Mouse (Mus musculus): ENCODE measurements at regions not wholly inside any gene's neighbourhood (a gene's known extent, or its start where the extent isn't known, plus 50 kb on each side); places are given as distances from the start of the nearest gene placed in this dataset.

DNA sequence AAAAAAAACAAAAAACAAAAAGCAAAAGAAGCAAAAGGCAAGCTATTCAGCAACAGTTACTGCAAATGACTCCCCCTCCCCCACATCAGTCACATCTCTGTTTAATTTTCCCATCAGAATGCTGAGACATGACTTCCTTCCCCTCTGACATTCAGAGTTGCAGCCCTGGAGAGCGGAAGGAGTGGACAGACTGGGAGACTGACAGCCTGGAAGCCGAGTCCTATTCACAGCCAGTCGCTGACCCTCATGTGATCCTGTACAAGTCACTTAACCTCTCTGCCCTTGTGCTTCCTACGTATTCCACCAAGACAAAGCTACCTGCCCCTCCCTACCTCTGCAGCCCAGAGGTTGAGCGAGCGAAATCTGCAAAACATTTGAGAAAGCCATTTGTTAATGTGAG, 161.2 kb downstream of the Barhl2 start:
- no peak overlapping the region for H3K4me3 ChIP-seq
- H3K4me1 ChIP-seq, result peaks cover 16% of the 10 kb centered on the region
- no peak for DNase-seq (ENCODE audit: low spot score)
- H3K27ac ChIP-seq, result no peak overlapping the region
- H3K27me3 ChIP-seq (ENCODE audit: insufficient read depth, poor library complexity, severe bottlenecking), result no peaks in the 10 kb centered on the region
- WGBS, result 31% methylated on average over 6 of the region's 6 CpGs
- H3K9me3 ChIP-seq, result no peaks in the 10 kb centered on the region
- no peaks in the 10 kb centered on the region for H3K36me3 ChIP-seq

DNA sequence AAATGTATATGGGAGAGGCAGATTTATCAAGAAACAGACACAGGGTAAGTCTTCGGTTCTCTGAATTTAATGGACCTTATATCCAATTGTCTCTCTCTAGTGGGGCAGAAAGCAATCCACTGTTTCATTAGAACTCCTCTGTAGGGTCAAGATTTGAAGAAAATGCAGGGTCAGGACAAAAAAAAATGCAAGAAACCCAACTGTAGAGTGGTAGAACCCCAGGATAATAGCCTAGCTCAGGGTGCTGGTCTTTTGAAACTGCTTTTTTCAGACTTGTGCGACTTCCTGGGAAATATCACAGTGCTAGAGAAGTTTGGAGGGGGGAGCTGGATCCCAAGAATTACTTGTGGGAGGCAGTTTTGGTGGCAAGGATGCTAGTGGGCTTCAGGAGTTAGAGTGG, 162.0 kb downstream of the Barhl2 start:
- WGBS, result 66% methylated on average over 2 of the region's 2 CpGs
- DNase-seq (ENCODE audit: low spot score), result no peak
- Histone ChIP-seq H3K36me3 (no peaks in the 10 kb centered on the region), H3K27ac (no peak overlapping the region), H3K4me3 (no peak overlapping the region), H3K4me1 (peaks cover 16% of the 10 kb centered on the region), H3K9me3 (no peaks in the 10 kb centered on the region), H3K27me3 (ENCODE audit: insufficient read depth, poor library complexity, severe bottlenecking) (no peaks in the 10 kb centered on the region)

DNA sequence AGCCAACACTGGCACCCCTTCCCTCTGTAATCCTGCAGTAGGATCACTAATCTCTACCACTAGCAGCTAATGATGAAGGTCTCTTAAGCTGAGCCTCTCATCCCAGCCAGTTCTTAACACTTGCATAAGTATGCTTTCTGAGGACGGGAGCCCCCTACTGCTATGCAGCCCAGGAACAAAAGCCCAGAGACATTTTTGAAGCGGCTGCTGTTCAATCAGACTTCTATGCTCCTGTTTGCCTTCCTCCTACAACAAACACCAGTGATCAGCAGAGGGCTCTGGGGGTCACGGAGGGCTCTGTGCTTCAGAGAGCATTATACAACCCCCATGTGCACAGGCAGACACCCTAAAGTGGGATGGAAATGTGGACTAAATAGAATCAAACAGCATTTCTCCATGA, 162.4 kb downstream of the Barhl2 start:
- 25% methylated on average over 3 of the region's 3 CpGs for WGBS
- Histone ChIP-seq H3K4me3 (no peak overlapping the region), H3K36me3 (no peaks in the 10 kb centered on the region), H3K9me3 (no peaks in the 10 kb centered on the region), H3K4me1 (peaks cover 16% of the 10 kb centered on the region), H3K27me3 (ENCODE audit: insufficient read depth, poor library complexity, severe bottlenecking) (no peaks in the 10 kb centered on the region), H3K27ac (no peak overlapping the region)
- DNase-seq (ENCODE audit: low spot score), result no peak

DNA sequence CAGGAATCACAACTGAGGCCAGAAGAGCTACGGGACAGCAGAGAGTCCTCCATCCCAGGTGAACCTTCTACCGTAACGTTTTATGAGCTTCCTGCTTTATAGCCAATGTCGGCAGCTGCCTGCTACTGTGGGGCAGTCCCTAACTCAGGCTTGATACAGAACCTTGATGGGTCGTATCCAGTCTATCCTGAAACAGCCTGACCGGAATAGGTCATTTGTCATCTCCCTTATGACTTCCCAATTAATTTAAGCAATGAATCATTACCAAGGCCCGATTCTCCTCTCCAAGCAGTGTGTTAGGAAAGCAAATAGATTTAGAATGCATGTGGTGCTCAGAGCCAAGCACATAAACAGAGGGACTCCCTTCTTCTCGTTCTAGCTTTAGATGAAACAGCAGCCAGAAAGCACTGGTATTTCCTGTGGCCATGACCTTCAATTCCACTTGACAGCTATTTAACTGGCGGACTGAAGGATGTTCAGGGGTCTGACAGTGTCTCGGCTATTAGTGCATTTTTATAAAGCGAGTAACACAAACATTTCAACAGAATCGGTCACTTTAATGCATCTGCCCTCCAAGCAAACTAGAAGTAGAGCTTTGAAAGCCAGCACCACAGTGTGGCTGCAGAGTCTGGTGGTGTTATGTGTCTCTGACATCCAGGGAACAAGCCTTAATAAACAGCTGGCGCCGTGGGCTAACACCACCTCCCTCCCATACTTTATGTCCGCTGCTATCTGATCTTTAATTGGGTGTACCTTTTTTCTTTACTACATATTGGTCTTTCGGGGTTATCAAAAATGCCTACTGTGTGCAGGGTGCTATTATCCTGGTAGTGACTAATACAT, 165.4 kb downstream of the Barhl2 start:
- H3K4me3 ChIP-seq, result no peak overlapping the region
- H3K36me3 ChIP-seq, result no peaks in the 10 kb centered on the region
- no peak for DNase-seq (ENCODE audit: low spot score)
- H3K27me3 ChIP-seq (ENCODE audit: insufficient read depth, poor library complexity, severe bottlenecking), result no peaks in the 10 kb centered on the region
- H3K9me3 ChIP-seq, result no peaks in the 10 kb centered on the region
- peaks cover 16% of the 10 kb centered on the region for H3K4me1 ChIP-seq
- no peak overlapping the region for H3K27ac ChIP-seq
- 70% methylated on average over 16 of the region's 16 CpGs for WGBS

DNA sequence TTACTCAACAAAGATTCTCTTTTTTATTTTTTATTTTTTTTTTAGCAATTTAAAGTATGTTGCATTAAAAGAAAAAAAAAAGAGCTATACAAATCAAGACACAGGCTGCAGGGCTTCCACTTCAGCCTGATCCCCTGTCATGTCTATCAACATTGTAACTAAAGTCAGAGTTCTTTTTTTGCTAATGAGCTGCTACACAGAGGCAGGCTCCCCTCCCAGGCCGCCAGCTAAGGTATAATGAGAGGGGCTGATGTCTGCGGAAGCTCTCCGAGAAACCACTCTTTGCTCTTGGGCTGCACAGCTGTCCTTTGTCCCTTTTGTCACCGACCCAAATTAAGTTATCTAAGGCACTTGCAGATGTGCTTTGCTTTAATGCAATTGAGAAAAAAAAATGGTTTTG, 172.8 kb downstream of the Barhl2 start:
- no peak for DNase-seq (ENCODE audit: low spot score)
- Histone ChIP-seq H3K27me3 (ENCODE audit: insufficient read depth, poor library complexity, severe bottlenecking) (no peaks in the 10 kb centered on the region), H3K9me3 (no peaks in the 10 kb centered on the region), H3K27ac (no peak overlapping the region), H3K36me3 (no peaks in the 10 kb centered on the region), H3K4me3 (peak overlapping the region; percentile 22; the same call in 1 of the 2 replicates), H3K4me1 (peaks cover 7% of the 10 kb centered on the region)
- 7% methylated on average over 4 of the region's 4 CpGs for WGBS

DNA sequence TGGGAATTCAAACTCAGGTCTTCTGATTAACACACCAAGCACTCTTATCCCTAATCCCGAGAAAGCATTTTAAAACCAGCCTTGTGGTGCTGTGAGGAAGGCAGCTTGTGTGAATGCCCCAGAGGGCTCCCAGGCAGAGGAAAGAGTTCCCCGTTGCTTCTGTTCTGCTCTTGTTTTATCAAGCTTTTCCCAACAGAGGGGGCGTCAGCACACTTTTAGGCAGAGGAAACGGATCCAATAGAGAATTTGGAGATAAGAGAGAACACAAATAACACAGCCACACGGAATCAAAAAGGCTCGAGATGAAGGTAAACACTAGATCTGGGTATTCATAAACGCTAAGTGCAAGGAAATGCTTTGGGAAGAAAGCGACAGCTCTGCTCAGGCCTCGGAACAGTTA, 173.2 kb downstream of the Barhl2 start:
- no peaks in the 10 kb centered on the region for H3K36me3 ChIP-seq
- no peak overlapping the region for H3K27ac ChIP-seq
- H3K4me1 ChIP-seq, result peaks cover 7% of the 10 kb centered on the region
- 10% methylated on average over 9 of the region's 9 CpGs for WGBS
- no peaks in the 10 kb centered on the region for H3K9me3 ChIP-seq
- H3K27me3 ChIP-seq (ENCODE audit: insufficient read depth, poor library complexity, severe bottlenecking), result no peaks in the 10 kb centered on the region
- peak overlapping the region; percentile 22; the same call in 1 of the 2 replicates for H3K4me3 ChIP-seq
- DNase-seq (ENCODE audit: low spot score), result no peak

DNA sequence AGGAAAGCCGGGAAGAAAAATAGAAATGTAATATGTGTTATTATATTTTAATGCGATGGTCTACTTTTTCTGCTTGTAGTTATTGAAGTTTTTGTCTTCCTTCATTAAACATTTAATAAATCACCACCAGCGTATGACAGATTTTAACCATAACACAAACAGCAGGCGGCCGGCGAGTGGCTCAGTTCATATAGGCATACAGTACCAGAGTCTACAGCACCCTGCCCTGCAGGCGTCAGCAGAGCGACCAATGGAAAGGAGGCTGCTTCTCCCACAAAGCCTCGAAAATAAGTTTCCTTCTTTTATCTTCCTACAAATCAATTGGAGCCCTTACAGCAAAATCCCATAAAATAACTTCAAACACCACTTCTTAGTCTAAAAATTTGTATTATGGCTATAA, 175.3 kb downstream of the Barhl2 start:
- Histone ChIP-seq H3K9me3 (no peaks in the 10 kb centered on the region), H3K4me1 (peaks cover 7% of the 10 kb centered on the region), H3K4me3 (no peak overlapping the region), H3K36me3 (no peaks in the 10 kb centered on the region), H3K27ac (no peak overlapping the region), H3K27me3 (ENCODE audit: insufficient read depth, poor library complexity, severe bottlenecking) (no peaks in the 10 kb centered on the region)
- no peak for DNase-seq (ENCODE audit: low spot score)
- WGBS, result 82% methylated on average over 9 of the region's 9 CpGs

DNA sequence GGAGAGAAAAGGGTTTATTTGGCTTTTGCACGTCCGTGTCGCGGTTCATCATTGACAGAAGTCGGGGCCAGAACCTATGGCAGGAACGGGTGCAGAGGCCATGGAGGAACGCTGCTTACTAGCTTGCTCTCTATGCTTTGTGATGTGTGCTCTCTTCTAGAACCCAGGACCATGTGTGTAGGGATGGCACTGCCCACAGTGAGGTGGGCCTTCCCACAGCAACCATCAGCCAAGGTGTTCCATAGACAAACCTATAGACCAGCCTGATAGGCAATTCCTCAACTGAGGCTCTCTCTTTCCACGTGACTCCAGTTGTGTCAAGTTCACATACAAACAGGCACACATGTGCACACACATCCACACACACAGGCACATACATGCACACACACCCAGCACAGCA, 180.2 kb downstream of the Barhl2 start:
- Histone ChIP-seq H3K9me3 (no peaks in the 10 kb centered on the region), H3K27me3 (ENCODE audit: insufficient read depth, poor library complexity, severe bottlenecking) (no peaks in the 10 kb centered on the region), H3K4me1 (no peaks in the 10 kb centered on the region), H3K4me3 (no peak overlapping the region), H3K27ac (no peak overlapping the region), H3K36me3 (no peaks in the 10 kb centered on the region)
- WGBS, result 90% methylated on average over 8 of the region's 8 CpGs
- DNase-seq (ENCODE audit: low spot score), result no peak

DNA sequence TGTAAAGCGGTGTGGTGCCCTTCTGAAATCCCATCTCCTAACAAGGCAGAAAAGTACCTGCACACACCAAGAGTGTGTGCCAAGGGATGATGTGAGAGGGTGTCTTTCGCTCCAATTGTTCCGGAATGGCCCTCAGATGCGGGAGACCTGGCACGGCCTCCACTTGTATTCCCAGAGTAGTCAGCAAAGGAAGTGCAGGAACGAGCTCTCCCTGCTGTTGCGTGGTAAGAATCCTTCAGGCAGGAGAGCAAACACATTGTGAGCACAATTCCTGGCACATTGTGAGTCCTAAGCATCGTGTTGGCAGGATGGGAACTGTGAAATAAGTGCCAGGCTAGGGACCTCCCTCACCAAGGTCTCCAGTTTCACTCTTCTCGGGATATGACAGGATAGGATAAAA, 180.7 kb downstream of the Barhl2 start:
- DNase-seq (ENCODE audit: low spot score), result no peak
- Histone ChIP-seq H3K4me3 (no peak overlapping the region), H3K27ac (no peak overlapping the region), H3K36me3 (no peaks in the 10 kb centered on the region), H3K27me3 (ENCODE audit: insufficient read depth, poor library complexity, severe bottlenecking) (no peaks in the 10 kb centered on the region), H3K9me3 (no peaks in the 10 kb centered on the region), H3K4me1 (no peaks in the 10 kb centered on the region)
- WGBS, result 75% methylated on average over 9 of the region's 9 CpGs

DNA sequence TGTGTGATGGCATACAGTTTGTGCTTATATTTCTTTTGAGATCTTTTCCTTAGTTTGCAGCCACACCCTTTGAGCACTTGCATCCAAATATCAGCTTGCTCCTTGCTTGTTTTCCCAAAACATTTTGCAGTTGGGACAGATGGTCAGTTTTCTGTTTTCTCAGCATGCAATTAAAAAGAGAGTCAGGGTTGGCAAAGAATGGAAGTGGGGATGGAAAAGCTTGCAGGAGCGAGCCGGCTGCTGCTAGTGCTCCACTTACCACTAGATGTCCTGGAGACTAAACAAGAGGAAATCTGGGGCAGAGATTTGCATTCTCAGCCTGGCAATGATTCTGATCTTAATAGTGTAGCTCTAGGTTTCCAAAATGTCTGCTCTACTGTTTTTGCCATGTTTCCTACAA, 181.8 kb downstream of the Barhl2 start:
- no peaks in the 10 kb centered on the region for H3K4me1 ChIP-seq
- no peaks in the 10 kb centered on the region for H3K9me3 ChIP-seq
- H3K36me3 ChIP-seq, result no peaks in the 10 kb centered on the region
- no peak overlapping the region for H3K4me3 ChIP-seq
- no peak overlapping the region for H3K27ac ChIP-seq
- no peaks in the 10 kb centered on the region for H3K27me3 ChIP-seq (ENCODE audit: insufficient read depth, poor library complexity, severe bottlenecking)
- 15% methylated on average over 2 of the region's 2 CpGs for WGBS
- peak; percentile 68 for DNase-seq (ENCODE audit: low spot score)

DNA sequence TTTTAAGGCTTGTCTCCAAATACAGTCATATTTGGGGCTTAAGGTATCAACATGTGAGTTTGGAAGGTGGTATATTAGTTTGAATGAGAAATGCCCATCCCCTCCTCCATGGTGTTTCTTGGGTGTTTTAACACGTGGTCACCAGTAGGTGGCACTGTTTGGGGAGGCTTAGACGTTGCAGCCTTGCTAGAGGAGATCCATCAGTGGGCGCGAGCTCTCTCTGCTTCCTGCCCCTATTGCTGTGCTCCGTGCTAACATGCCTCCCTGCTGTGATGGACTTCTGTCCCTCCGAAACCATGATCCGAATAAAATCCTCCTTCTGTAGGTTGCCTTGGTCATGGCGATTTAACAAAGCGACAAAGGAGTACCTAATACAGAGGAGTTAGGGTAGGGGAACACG, 183.3 kb downstream of the Barhl2 start:
- H3K27ac ChIP-seq, result no peak overlapping the region
- DNase-seq (ENCODE audit: low spot score), result no peak
- no peaks in the 10 kb centered on the region for H3K9me3 ChIP-seq
- H3K4me1 ChIP-seq, result no peaks in the 10 kb centered on the region
- H3K36me3 ChIP-seq, result no peaks in the 10 kb centered on the region
- 29% methylated on average over 10 of the region's 10 CpGs for WGBS
- peak overlapping the region; percentile 27; the same call in 1 of the 2 replicates for H3K4me3 ChIP-seq
- no peaks in the 10 kb centered on the region for H3K27me3 ChIP-seq (ENCODE audit: insufficient read depth, poor library complexity, severe bottlenecking)

DNA sequence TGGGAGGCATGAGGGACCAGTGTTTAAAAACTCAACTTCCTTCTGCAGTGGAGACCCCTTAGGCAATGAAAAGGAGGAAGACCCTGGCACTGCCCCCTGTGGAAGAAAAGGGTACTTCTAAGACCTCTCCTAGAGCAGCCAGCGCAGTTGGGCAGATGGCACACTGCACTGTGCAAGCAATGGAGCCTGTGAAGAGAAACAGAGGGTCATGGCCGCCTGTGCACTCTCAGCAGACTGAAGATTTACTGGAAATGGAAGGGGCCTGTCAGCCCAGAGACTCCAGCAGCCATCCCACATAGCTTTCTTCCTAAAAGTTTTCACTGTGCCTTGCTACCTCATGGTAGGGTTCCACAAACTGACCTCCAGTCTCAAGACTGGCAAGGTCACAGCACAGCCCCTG, 193.4 kb downstream of the Barhl2 start:
- no peak for DNase-seq (ENCODE audit: low spot score)
- Histone ChIP-seq H3K27ac (no peak overlapping the region), H3K4me1 (no peaks in the 10 kb centered on the region), H3K4me3 (no peak overlapping the region), H3K9me3 (no peaks in the 10 kb centered on the region), H3K27me3 (ENCODE audit: insufficient read depth, poor library complexity, severe bottlenecking) (no peaks in the 10 kb centered on the region), H3K36me3 (no peaks in the 10 kb centered on the region)
- 77% methylated on average over 2 of the region's 2 CpGs for WGBS

DNA sequence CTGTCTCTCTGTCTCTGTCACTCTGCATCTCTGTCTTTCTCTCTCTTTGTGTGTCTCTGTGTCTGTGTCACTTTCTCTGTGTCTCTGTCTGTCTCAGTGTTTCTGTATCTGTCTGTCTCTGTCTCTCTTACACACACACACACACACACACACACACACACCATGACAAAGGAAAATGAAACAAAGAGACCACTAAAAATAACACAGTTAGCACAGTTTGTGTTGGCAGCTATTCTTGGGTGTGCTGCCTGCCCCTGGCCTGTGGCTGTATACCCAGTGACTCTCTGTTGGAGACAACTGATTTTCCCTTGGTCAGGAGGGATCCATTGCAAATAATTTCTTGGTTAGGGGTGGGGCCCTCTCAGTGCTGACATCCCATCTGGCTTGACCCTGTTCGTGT, 200.8 kb downstream of the Barhl2 start:
- Histone ChIP-seq H3K4me3 (no peak overlapping the region), H3K27ac (no peak overlapping the region), H3K36me3 (no peaks in the 10 kb centered on the region), H3K27me3 (ENCODE audit: insufficient read depth, poor library complexity, severe bottlenecking) (no peaks in the 10 kb centered on the region), H3K4me1 (peaks cover 4% of the 10 kb centered on the region; the same call in 1 of the 2 replicates), H3K9me3 (no peaks in the 10 kb centered on the region)
- WGBS, result 54% methylated on average over 1 of the region's 1 CpGs
- DNase-seq (ENCODE audit: low spot score), result no peak

DNA sequence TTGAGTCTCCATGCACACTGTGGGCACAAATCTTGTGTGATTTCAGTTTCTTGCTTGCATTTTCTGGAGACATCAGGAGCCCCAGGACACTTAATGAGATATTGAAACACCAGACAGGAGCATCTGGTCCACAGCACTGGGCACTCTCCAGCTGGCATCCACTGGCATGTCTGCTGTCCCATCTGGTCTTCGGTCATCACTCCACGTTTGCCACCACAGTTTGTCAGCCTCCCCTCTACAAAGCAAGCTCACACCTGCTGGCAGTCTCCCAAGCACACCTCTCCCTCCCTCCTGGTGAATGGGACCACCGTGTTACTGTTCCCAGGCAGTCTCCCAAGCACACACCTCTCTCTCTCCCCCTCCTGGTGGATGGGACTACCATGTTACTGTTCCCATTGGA, 228.8 kb downstream of the Barhl2 start:
- H3K4me1 ChIP-seq, result no peaks in the 10 kb centered on the region
- no peaks in the 10 kb centered on the region for H3K36me3 ChIP-seq
- H3K4me3 ChIP-seq, result no peak overlapping the region
- H3K9me3 ChIP-seq, result no peaks in the 10 kb centered on the region
- no peaks in the 10 kb centered on the region for H3K27me3 ChIP-seq (ENCODE audit: insufficient read depth, poor library complexity, severe bottlenecking)
- no peak for DNase-seq (ENCODE audit: low spot score)
- 58% methylated on average over 3 of the region's 3 CpGs for WGBS
- no peak overlapping the region for H3K27ac ChIP-seq
